Mouse (Mus musculus) liver, embryonic 12.5 days (tissue): ENCODE data around the gene Hmces. TPM values are rescaled to one million over a fixed set of nuclear protein-coding genes. Genes with fewer than 3 reads are reported as not detected.

Source experiments
- ATAC-seq: fragments of 200-750 bp; cut with Nextera tagmentation; 2 replicates; pipeline ENCODE4 v1.8.0; 2017; ENCODE audit warnings: moderate number of reproducible peaks, mild to moderate bottlenecking, moderate library complexity
- H3K27ac ChIP-seq: fragments of 300-500 bp; sonication (generic); 2 replicates; pipeline ENCODE4 v1.5.1; 2016; ENCODE audit warnings: mild to moderate bottlenecking
- H3K27me3 ChIP-seq: fragments of 300-500 bp; sonication (generic); replicated peaks from 2 replicates; pipeline ENCODE4 v1.6.1; 2016; ENCODE audit warnings: mild to moderate bottlenecking, moderate library complexity
- H3K36me3 ChIP-seq: fragments of 300-500 bp; sonication (generic); 2 replicates; pipeline ENCODE4 v1.6.1; 2016; ENCODE audit warnings: mild to moderate bottlenecking, moderate library complexity
- H3K4me1 ChIP-seq: fragments of 300-500 bp; sonication (generic); 2 replicates; pipeline ENCODE4 v1.6.1; 2016
- H3K4me2 ChIP-seq: fragments of 300-500 bp; sonication (generic); 2 replicates; pipeline ENCODE4 v1.6.1; 2016; ENCODE audit warnings: mild to moderate bottlenecking, moderate library complexity
- H3K4me3 ChIP-seq: fragments of 300-500 bp; sonication (generic); 2 replicates; pipeline ENCODE4 v1.5.1; 2016; ENCODE audit warnings: mild to moderate bottlenecking, moderate library complexity
- H3K9ac ChIP-seq: fragments of 300-500 bp; sonication (generic); 2 replicates; pipeline ENCODE4 v1.6.1; 2016; ENCODE audit warnings: mild to moderate bottlenecking, moderate library complexity
- H3K9me3 ChIP-seq: fragments of 300-500 bp; sonication (generic); replicated peaks from 2 replicates; pipeline ENCODE4 v1.6.1; 2016; ENCODE audit warnings: mild to moderate bottlenecking, moderate library complexity
- WGBS: fragments of 180-500 bp; shearing (Covaris S2); methylation state at CpG from one replicate; pipeline ENCODE4 v1.1.7; 2016; ENCODE audit not compliant: insufficient replicate concordance; 5-methylcytosine and 5-hydroxymethylcytosine counted together
- polyA plus RNA-seq: library from polyadenylated mRNA; unstranded; fragments of >200 nt; fragmentation: Nextera tagmentation; extraction: Ambion mirVana; gene quantifications from 2 replicates; pipeline ENCODE4 v1.2.1, GENCODE M21; 2016

Gene Hmces
- polyA plus RNA-seq, 1 experiment from 2014 or later: 27.5 TPM

DNA sequence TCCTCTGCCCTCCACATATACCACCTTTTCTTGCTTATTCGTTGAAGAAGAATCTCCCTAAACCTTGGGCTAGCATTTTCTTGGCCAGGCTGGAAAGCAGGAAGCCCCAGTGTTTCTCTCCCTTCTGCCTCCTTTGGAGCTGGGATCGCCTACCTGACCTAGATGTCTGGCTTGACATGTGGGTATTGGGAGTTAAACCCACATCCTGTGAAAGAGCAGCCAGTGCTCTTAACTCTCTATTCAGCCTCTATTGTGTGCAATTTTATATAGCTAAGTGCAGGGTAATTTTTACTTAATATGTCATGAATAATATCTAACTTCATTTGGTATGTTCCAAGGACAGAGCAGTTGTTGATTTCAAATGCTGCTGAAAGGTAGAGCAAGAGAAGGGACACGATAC lies 34.1 kb upstream of the Hmces start:
- peaks cover 40% of the 10 kb centered on the region for H3K4me1 ChIP-seq
- H3K36me3 ChIP-seq: no peaks in the 10 kb centered on the region
- no peaks in the 10 kb centered on the region for H3K9me3 ChIP-seq
- no peak overlapping the region for H3K4me2 ChIP-seq
- no peak for ATAC-seq
- 0 out of 2 replicates have a peak, but pooled peaks cover 3% of the 10 kb centered on the region for H3K27me3 ChIP-seq
- WGBS: 54% methylated on average over 3 of the region's 3 CpGs
- H3K27ac ChIP-seq: no peak overlapping the region
- no peak overlapping the region for H3K4me3 ChIP-seq
- no peak overlapping the region for H3K9ac ChIP-seq

DNA sequence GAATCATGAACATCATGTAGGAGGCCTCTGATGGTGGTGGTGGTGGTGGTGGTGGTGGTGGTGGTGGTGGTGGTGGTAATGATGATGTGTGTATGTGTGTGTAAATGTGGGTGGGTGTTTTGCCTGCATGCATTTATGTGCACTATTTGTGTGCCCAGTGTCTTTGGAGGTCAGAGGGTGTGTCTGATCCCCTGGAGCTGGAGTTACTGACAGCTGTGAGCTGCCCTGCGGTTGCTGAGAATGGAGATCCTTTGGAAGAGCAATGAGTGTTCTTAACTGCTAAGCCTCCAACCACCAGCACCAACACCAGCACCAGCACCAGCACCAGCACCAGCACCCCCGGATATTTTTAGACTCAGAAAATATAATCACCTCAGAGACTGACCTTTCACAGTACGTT lies 31.5 kb upstream of the Hmces start:
- Histone ChIP-seq H3K4me2 (no peak overlapping the region), H3K4me1 (peaks cover 24% of the 10 kb centered on the region), H3K9ac (no peak overlapping the region), H3K27me3 (0 out of 2 replicates have a peak, but pooled peaks cover 3% of the 10 kb centered on the region), H3K4me3 (no peak overlapping the region), H3K36me3 (no peaks in the 10 kb centered on the region), H3K27ac (no peak overlapping the region), H3K9me3 (no peaks in the 10 kb centered on the region)
- no peak for ATAC-seq
- WGBS: 56% methylated on average over 3 of the region's 3 CpGs

DNA sequence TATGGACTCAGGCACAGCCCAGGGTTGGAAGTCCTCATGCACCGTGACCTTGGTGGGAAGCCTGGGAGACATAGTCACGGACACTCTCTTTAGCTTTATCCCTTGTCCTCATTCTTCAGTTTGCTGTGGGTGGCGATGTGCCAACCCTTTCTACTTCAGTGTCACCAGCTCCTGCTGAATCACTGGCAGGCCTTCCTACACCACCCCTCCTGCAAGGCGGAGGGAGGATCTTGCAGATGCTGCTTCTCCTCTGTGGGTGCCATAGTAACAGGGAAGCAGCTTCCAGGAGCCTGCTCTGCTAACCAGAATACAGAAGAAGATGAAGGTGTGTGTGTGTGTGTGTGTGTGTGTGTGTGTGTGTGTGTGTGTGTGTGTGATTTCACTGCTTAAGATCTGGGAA lies 30.9 kb upstream of the Hmces start:
- H3K36me3 ChIP-seq: no peaks in the 10 kb centered on the region
- no peak overlapping the region for H3K27ac ChIP-seq
- 0 out of 2 replicates have a peak, but pooled peaks cover 3% of the 10 kb centered on the region for H3K27me3 ChIP-seq
- H3K4me2 ChIP-seq: no peak overlapping the region
- H3K9ac ChIP-seq: no peak overlapping the region
- no peak for ATAC-seq
- H3K4me1 ChIP-seq: peaks cover 24% of the 10 kb centered on the region
- no peaks in the 10 kb centered on the region for H3K9me3 ChIP-seq
- no peak overlapping the region for H3K4me3 ChIP-seq
- 66% methylated on average over 4 of the region's 4 CpGs for WGBS

DNA sequence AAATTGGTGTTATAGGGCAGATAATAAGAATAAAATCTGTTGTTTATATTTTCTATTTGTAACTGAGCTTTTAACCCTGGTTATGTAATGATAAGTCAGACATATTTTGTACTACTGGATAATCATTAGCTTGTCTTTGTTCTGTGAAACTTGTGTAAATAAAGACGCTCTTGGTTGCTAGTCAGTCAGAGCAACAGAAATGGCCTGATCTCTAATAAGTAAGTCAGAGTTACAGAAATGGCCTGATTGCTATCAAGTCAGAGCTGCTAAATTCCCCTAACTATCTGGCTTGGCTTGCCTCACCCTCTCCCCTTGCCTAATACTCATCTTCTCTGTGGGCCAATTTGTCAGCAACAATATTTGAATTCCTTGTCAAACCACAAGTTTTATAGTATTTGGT lies 27.0 kb upstream of the Hmces start:
- no peak for ATAC-seq
- H3K4me2 ChIP-seq: no peak overlapping the region
- peaks cover 30% of the 10 kb centered on the region for H3K36me3 ChIP-seq
- peaks cover 19% of the 10 kb centered on the region for H3K4me1 ChIP-seq
- no peak overlapping the region for H3K4me3 ChIP-seq
- H3K27ac ChIP-seq: peak overlapping the region; percentile 59
- no peaks in the 10 kb centered on the region for H3K27me3 ChIP-seq
- WGBS: 70% methylated on average over 1 of the region's 1 CpGs
- H3K9ac ChIP-seq: no peak overlapping the region
- no peaks in the 10 kb centered on the region for H3K9me3 ChIP-seq

- peak; percentile 96 for ATAC-seq
- Histone ChIP-seq H3K27ac (peak within 1 kb of the TSS; percentile 75), H3K9me3 (no peaks in the 10 kb centered on the region), H3K4me2 (peak within 1 kb of the TSS; percentile 74), H3K27me3 (no peaks in the 10 kb centered on the region), H3K4me1 (peaks cover 19% of the 10 kb centered on the region), H3K4me3 (peak within 1 kb of the TSS; percentile 79), H3K36me3 (peaks cover 40% of the 10 kb centered on the region), H3K9ac (peak within 1 kb of the TSS; percentile 86)
- under 1% methylated on average over 31 of the region's 31 CpGs for WGBS
Observed at GRCm38 (mm10) chr6:87887594-87888233, 26.0 kb upstream of the Hmces start, which contains the start of gene Copg1. Gene Copg1 (plus strand): TSS chr6:87887814.

DNA sequence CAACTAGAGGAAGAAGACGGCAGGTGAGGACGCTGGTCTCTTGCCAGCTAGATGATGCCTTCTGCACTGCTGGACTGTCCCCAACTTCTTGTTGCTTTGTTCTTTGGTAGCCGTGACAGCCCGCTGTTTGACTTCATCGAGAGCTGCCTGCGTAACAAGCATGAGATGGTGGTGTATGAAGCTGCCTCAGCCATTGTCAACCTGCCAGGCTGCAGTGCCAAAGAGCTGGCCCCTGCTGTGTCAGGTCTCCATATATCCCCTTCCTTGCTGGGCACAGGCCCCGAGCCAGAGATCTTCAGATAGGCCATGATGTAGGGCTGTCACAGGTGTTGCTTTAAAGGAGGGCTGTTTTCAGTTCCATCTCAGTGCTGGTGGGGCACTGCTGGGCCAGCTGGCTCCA lies 19.8 kb upstream of the Hmces start:
- Histone ChIP-seq H3K4me2 (no peak overlapping the region), H3K36me3 (peaks cover 99% of the 10 kb centered on the region), H3K9ac (no peak overlapping the region), H3K9me3 (no peaks in the 10 kb centered on the region), H3K4me3 (no peak overlapping the region), H3K27me3 (no peaks in the 10 kb centered on the region), H3K27ac (no peak overlapping the region), H3K4me1 (peaks cover 2% of the 10 kb centered on the region)
- WGBS: 85% methylated on average over 7 of the region's 7 CpGs
- ATAC-seq: no peak

DNA sequence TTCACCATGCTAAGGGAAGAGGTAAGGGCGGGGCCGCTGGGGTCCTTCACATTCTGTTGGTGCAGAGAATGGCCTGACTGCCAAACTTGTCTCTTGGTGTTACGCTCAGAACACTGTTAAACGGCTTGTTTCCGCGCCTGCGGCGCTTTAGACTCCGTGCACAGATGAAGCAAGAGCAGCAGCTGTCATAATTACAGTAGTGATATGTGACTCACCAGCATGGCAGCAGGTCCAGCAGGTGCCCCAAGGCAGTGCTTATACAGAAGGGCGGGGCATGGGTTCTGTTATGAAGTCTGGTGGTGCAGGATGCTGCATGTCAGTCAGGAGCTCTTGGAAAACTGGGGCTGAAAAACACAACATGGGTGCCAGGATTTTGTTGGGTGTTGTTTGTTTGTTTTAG lies 15.7 kb upstream of the Hmces start:
- 90% methylated on average over 10 of the region's 10 CpGs for WGBS
- no peak for ATAC-seq
- no peak overlapping the region for H3K4me2 ChIP-seq

DNA sequence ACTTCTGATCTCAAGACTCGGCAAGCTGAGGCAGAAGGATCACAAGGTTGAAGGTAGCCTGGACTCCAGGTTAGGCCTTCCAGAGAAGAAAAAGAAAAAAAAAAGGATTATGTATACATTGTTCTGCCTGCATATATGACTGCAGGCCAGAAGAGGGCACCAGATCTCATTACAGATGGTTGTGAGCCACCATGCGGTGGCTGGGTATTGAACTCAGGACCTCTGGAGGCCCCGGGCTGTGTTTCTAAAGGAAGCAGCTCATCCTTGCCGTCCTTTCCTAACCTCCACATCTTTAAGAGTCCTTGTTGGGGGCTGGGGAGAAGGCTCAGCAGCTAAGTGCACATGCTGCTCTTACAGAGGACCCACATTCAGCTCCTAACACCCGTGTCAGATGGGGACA lies 7.1 kb upstream of the Hmces start:
- Histone ChIP-seq H3K9ac (no peak overlapping the region), H3K36me3 (peaks cover 99% of the 10 kb centered on the region), H3K27ac (no peak overlapping the region), H3K4me2 (no peak overlapping the region), H3K9me3 (no peaks in the 10 kb centered on the region), H3K4me1 (no peaks in the 10 kb centered on the region), H3K4me3 (no peak overlapping the region), H3K27me3 (no peaks in the 10 kb centered on the region)
- no peak for ATAC-seq
- WGBS: 67% methylated on average over 5 of the region's 5 CpGs

More for the DNA sequence above, 15.7 kb upstream of the Hmces start:
- no peak overlapping the region for H3K27ac ChIP-seq
- H3K9ac ChIP-seq: no peak overlapping the region
- H3K27me3 ChIP-seq: no peaks in the 10 kb centered on the region
- no peaks in the 10 kb centered on the region for H3K4me1 ChIP-seq
- H3K9me3 ChIP-seq: no peaks in the 10 kb centered on the region
- H3K4me3 ChIP-seq: no peak overlapping the region
- H3K36me3 ChIP-seq: peaks cover 99% of the 10 kb centered on the region

DNA sequence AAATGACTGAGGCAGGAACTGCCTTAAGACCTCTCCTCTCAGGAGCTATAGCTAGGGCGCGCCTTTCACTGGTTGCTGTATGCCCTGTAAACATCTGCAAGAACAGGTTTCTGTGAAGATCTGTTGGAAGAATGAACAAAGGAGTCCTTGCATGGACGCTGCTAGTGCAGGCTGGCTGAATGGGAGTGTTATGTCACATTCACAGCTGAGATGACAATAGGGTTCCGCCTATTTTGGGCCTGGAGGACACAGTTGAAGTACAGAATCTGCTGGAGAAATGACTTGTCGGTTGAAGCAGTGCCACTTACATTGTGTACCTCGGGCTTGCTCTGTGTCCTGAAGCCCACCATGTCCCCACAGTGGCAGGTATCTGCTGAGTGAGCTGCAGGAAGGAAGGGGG lies 4.6 kb upstream of the Hmces start:
- no peak for ATAC-seq
- peaks cover 91% of the 10 kb centered on the region for H3K36me3 ChIP-seq
- H3K4me2 ChIP-seq: no peak overlapping the region
- H3K4me1 ChIP-seq: peaks cover 8% of the 10 kb centered on the region
- no peaks in the 10 kb centered on the region for H3K27me3 ChIP-seq
- no peak overlapping the region for H3K27ac ChIP-seq
- no peaks in the 10 kb centered on the region for H3K9me3 ChIP-seq
- no peak overlapping the region for H3K4me3 ChIP-seq
- no peak overlapping the region for H3K9ac ChIP-seq
- 83% methylated on average over 6 of the region's 6 CpGs for WGBS

DNA sequence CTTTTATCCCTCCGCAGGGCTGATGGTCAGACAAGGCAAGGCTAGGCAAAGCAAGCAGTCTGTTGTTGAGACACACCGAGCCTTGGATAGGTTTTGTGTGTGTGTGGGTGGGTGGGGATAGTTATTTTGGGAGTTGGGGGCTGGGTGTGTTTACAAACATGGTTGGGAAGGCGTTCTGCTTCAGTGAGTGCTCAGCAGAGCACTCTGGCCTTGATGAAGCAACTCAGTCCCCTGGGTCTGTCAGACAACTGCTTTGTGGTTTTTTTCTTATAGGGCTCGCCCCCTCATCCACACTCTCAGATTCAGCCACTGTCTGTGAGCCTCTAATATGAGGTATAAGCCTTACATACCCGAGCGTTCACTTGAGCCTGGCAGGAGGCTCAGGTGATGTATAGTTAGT lies 2.2 kb upstream of the Hmces start:
- peaks cover 72% of the 10 kb centered on the region for H3K36me3 ChIP-seq
- 78% methylated on average over 6 of the region's 6 CpGs for WGBS
- ATAC-seq: no peak

GRCm38 (mm10) chr6:87914326-87915102 lies 779 bp downstream of the Hmces start:
- no peaks in the 10 kb centered on the region for H3K9me3 ChIP-seq
- H3K27ac ChIP-seq: peak overlapping the region; percentile 83
- H3K4me1 ChIP-seq: peaks cover 27% of the 10 kb centered on the region
- 7% methylated on average over 35 of the region's 35 CpGs for WGBS
- peak overlapping the region; percentile 91 for H3K9ac ChIP-seq
- H3K36me3 ChIP-seq: peaks cover 71% of the 10 kb centered on the region
- peak overlapping the region; percentile 82 for H3K4me3 ChIP-seq
- no peaks in the 10 kb centered on the region for H3K27me3 ChIP-seq
- ATAC-seq: peak; percentile 67
- peak overlapping the region; percentile 97 for H3K4me2 ChIP-seq

More for the DNA sequence above, 2.2 kb upstream of the Hmces start:
- Histone ChIP-seq H3K4me1 (peaks cover 27% of the 10 kb centered on the region), H3K27ac (no peak overlapping the region), H3K4me2 (no peak overlapping the region), H3K4me3 (no peak overlapping the region), H3K27me3 (no peaks in the 10 kb centered on the region), H3K9me3 (no peaks in the 10 kb centered on the region), H3K9ac (no peak overlapping the region)

DNA sequence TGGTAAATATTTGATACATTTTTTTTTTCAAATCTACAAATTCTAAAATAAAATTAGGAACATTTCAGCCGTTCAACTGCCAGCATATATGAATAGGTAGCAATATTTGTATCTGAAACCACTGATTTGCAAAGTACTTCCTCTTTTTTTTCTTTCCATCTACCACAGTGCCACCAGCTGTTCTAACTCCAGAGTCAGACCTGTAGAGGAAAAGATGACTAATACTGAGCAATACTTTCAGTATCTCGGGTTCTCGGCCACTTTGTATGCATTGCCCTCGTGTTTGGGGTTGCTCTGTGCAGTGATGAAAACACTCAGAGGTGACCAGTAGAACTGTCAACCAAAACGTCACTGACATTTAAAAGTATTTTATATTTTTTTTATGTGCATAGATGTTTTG lies 2.2 kb downstream of the Hmces start:
- Histone ChIP-seq H3K9me3 (no peaks in the 10 kb centered on the region), H3K4me1 (peaks cover 27% of the 10 kb centered on the region), H3K27ac (no peak overlapping the region), H3K4me2 (no peak overlapping the region), H3K9ac (no peak overlapping the region), H3K36me3 (peaks cover 68% of the 10 kb centered on the region), H3K27me3 (no peaks in the 10 kb centered on the region), H3K4me3 (no peak overlapping the region)
- ATAC-seq: no peak
- 38% methylated on average over 5 of the region's 5 CpGs for WGBS
